Mouse (Mus musculus): Measurements from ENCODE around the gene Gm38394.
"Not testable (repeated sequence)": the region's sequence is repeated elsewhere in the genome, so short reads cannot be mapped to it uniquely, and the experiment has no call there.

The Gm38394 gene

DNA sequence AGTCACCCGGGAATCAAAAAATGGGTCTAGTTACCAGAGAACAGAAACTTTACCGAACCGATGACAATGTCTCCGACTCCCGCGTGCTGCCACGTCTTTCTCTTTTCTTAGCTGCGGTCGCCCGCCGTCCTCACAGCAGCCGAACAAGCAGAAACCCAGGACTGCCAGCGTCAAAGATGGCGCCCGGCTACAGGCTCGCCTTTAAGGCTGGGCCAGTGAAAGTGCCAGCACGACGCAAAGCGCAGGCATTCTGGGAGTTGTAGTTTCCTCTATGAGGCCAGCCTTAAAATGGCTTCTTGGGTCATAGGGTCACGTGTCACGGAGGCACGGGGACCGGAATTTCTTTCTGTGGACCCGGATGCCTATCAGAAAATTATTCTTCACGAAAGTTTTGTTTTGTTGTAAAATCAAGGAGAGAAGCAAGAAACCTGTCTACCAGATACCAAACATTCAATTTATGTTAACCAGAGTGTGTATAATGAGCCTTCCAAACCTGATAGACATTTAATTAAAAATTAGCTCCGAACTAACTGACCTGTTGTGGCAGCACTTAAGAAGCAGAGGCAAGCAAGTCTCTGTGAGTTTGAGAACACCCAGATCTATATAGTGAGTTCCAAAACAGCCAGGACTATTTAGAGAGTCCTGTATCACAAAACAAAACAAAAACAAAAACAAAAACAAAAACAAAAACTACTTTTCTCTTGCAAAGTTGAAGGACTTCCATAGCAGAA is at the start of gene Gm38394:
TSS of gene Gm38394 (minus strand) at position 116 of the 731 bp plus-strand sequence.
- DNase-seq (ENCODE audit: low read depth): peak; percentile 97

DNA sequence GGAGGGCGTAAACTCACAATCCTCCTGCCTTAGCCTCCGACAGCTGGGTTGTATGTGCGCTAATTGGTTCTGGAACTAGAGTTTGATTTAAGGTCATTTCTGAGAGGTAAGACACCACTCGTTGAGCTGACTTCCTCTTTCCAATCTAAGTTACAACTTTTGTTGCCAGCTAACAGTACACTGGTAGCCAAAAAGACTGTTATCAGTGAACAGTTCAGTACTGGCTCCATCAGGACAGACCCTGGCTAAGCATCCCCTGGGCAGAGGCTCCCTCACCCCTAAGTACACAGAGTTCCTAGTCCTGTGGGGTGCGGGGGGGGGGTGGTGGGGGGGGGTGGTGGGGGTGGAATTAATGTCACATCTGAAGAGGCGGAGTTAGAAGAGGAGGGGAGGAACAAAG is 49.8 kb upstream of the Gm38394 start:
- DNase-seq (ENCODE audit: low read depth): no peak

DNA sequence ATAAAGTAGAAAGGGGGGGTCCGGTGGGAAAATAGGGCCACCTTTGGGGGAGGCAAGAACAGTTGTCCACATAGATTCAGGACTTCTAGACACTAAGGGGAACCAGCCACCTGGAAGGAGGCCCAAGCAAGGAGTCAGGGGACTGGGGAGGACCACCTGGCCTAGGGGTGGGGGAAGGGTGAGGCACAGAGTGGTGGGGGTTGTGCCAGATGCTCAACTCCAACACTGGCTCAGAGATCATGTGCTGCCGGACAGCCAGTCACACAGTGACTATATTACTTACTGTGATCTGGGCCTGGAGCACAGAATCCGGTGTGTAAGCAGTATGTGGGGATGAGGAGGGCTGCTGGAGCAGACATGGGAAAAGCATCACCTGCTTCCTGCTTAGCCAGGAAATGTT is 48.2 kb upstream of the Gm38394 start:
- no peak for DNase-seq (ENCODE audit: low read depth)

DNA sequence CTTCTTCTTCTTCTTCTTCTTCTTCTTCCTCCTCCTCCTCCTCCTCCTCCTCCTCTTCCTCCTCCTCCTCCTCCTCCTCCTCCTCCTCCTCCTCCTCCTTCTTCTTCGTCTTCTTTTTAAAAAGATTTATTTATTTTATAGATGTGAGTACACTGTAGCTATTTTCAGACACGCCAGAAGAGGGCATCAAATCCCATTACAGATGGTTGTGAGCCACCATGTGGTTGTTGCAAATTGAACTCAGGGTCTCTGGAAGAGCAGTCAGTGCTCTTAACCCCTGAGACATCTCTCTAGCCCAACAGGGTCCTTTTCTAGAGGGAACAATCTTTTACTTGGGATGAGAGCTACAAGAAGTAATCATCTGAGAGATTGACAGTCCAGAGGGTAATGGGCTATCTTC is 40.7 kb upstream of the Gm38394 start:
- peak; percentile 56 for DNase-seq (ENCODE audit: low read depth)

DNA sequence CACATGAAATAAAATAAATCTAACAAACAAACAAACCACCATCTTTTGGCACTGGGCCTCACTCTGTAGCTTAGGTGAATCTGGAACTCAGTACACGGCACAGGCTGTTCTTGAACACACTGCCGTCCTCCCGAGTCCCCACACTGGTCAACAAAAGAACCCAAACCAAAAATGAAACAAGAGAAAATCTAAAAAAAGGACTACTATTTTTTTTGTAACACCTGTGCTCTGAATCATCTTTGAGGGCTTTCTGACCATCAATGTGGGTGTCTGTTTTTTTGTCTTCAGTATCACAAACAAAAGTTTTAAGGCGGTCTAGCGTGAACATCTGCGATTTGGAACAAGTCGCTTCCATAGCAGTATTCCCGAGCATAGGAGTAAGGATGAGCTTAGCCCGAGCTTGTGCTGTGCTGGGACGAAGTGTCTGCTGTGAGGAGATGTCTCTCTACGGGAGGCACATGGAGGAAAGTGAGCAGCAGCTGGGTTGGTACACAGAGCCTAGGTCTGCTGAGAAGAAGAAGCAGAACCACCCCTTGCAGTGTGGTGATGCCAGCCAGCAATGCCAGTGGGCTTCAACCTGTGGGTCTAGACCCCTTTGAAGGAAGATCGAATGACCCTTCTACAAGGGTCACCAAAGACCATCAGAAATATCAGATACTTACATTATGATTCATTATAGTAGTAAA is 37.0 kb upstream of the Gm38394 start:
- DNase-seq (ENCODE audit: low read depth): no peak

DNA sequence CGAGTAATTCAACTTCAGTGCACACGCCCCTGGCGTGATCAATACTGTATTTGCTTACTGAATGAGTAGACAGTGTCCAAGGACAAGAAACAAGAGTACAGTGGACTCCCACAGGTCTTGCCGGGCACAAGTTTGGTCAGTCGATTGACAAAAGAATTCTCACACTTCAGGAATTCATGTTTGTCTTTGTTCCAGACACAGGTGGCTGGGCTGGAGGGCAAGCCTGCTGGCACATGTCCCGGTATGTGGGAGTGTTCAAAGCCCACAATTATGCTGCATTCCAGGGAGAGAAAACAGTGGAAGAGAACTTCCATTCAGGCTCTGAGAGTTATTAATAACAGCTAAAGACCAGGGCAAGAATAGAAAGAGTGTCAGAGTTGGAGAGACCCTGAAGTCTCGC is 34.8 kb upstream of the Gm38394 start:
- DNase-seq (ENCODE audit: low read depth): peak; percentile 69

DNA sequence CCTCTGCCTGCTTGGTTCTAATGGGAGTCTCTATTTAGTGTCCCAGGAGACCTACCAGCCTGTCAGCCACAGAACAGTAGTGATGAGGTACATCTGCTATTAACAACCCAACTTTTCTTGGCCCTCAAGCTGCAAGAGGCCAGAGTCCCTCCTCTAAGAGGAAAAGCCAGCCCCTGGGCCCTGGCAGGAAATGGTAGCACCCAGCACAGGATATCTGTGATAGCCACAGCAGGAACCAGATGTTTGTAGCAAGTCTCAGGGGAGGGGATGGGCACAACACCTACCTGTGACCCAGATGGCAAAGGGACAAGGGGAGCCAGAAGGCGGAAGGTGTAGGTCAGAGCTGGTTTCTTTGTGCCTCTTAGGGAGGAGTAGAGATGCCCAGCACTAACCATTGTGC is 33.8 kb upstream of the Gm38394 start:
- DNase-seq (ENCODE audit: low read depth): no peak

DNA sequence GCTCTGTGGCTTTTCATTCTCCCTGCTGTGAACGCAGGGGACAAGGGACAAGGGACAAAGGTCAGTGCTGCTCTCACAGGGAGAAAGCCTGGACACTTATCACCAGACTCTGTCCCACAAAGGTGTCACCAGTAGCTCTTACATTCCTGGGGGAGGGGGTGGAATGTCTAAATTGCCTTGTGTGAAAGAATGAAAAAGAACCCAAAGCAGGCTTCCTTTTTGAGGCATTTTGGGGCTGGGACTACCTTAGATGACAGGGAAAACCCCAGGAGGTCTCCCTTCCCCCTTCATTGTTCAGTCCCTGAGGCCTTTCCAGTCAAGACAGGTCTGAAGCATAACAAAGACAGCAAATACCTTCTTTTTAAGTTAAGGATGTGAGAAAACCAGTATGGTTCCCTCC is 33.2 kb upstream of the Gm38394 start:
- no peak for DNase-seq (ENCODE audit: low read depth)

DNA sequence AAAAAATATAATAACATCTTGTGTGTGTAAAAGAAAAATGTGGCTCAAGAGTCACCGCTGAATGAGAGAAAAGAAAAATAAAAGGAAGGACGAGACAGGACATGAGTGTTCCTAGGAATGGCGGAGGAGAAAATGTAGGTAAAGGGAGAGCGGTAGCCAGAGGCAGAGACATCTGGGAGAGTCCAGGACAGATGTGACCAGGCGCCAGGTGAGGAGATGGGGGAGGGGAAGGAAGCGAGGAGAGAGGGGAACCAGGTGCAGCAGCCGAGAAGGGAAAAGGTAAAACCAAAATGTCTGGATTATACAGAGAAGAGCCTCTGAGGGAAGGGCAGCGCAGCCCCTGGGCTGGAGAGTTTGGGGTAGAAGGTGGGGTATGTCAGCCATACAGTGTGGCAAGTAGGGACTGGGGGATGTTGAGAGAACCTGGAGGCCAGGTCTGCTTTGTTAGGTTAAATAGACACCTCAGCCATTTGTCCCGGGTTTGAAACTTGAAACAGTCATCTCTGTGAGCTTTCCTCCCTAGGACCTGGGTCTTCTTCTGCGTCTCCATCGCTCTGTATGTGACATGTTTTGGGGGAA is 32.5 kb upstream of the Gm38394 start:
- no peak for DNase-seq (ENCODE audit: low read depth)

DNA sequence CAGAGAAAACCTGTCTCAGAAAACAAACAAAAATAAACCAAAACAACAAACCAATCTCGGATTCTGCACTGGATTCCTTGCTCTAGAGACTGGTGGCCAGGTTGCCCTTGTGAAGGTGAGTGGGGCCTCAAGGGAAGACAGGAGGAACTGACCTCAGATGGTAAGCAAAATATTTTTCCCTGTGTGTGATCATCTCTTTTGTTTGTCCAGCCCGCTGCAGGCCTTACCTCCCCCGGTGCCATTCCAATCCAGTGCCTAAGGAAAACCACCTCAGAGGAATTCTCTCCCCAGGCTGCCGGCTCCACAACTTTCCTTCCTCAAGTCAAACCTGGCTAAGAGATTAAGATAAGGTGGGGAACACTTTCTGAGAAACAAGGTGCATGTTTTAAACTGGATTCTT is 31.1 kb upstream of the Gm38394 start:
- no peak for DNase-seq (ENCODE audit: low read depth)

DNA sequence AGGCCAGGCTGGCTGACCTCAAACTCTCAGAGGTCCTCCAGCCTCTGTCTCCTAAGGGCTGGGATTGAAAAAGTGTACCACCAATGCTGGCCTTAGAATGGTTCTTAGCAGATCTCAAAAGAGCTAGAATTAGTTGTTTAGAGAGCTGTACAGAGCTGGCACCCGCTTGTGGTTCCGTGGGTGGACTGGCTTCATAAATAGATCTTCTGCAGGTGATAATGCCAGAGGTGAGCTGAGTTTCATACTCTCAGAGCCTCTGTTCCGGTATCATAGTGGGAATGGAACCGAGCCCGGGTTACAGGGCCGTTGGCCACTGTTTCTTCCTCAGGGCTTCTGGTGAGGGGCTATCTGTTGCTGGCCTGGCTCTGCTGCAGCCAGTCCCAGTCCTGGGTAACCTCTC is 29.9 kb upstream of the Gm38394 start:
- DNase-seq (ENCODE audit: low read depth): no peak

DNA sequence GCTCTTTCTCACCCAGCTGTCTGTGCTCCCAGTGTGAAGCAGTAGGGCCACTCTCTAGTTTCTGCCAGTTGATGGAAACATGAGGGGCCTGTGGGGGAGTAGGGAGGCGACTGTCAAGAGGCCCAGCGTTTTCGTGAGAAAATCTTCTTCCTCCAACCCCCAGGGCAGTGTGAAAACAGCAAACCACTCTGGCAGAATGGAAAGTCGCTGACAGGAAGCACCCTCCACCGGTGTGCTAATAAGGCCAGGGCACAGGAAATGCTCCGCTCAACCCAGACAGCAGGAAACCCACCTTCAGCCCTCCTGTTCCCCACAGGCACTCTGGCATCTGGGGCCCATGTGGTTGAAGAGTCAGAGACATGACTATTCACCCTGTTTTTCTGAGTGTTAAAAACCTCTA is 28.8 kb upstream of the Gm38394 start, which contains the start of gene Lax1:
TSS of gene Lax1 (minus strand) at position 212 of the 400 bp plus-strand sequence.
- DNase-seq (ENCODE audit: low read depth): no peak

DNA sequence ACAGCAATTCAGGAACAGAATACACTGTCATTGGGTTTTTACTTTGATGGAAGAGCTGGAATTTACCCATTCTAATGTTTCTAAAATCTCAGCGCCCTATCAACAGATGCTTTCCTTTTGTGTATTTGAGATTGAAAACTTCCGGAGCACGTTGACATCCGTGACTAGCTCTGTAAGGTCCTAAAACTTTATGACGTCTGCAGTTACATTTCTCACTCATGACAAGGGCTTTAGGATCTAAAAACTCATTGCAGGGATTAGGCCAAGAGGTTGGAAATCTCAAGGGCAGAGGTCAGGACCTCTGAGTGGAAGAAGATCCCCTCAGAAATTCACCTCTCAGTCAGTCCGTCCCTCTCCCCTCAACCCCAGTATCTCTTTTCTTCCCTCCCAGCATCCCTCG is 27.2 kb upstream of the Gm38394 start:
- no peak for DNase-seq (ENCODE audit: low read depth)

DNA sequence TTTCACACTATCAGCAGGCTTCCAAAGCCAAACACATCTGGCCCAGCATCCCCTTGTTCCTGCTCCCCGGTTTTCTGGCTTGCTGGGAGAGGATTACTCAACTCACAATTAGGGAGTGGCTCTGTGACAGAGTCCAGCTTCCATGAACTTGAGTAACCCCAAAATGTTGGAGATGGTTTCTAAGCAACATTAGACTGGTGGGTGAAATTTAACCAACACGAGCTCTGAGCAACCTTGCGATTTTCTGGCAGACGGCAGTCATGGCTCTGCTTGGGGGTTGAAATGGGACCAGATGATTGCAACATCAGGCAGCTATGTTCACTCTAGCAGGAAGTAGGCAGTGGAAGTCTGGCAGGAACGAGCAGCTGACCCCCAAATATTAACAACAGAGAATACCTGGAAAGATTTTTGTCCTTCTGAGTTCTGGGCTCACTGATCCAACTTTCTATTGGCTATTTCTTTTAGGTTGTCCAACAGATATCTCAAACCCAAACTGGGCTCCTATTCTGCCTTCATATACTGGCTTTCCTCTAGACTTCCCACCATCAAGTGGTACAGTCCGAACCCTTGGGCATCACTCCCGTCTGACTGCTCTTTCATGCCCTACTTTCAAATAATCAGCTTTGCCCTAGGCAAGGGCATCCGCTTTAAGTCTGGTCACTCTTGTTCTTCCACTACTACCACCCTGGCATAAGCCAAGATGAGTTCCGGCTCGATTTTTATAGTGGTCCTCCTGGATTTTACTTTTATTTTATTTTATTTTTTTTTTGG is 24.8 kb upstream of the Gm38394 start:
- DNase-seq (ENCODE audit: low read depth): peak; percentile 90

DNA sequence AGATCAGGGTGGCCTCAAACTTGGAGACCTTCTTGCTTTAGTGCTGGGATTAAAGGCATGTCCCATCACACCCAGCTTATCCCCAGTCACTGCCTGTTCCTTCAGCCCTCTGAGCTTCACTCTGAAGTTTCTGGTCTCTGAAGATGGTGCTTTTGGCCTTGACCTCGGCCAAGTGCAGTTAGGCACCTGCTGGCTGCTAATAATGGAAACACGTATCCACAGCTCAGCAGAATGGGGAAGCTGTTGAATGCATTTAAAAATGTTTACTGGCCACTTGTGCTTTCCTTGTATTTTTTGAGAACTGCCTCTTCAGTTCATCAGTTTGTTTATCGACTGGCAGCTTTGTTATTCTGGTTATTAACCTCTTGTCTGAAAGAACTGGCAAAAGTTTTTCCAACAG is 10.7 kb upstream of the Gm38394 start:
- DNase-seq (ENCODE audit: low read depth): no peak

DNA sequence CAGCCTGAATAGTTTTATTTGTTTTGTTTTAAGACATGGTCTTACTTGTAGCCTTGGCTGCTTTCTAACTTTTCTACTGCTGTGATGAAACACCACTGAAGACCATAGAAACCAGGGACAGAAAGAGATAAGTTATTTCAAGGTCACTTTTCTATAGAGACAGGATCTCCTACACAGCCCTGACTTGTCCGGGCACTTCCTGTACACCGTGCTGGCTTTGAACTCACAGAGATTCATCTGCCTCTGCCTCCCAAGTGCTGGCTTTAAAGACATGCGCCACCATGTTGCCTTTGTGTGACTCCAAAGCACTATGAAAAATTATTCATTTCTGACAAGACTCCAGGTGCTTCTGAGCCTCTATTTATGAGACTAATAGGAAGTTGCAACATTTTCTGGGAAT is 10.1 kb upstream of the Gm38394 start:
- DNase-seq (ENCODE audit: low read depth): no peak

DNA sequence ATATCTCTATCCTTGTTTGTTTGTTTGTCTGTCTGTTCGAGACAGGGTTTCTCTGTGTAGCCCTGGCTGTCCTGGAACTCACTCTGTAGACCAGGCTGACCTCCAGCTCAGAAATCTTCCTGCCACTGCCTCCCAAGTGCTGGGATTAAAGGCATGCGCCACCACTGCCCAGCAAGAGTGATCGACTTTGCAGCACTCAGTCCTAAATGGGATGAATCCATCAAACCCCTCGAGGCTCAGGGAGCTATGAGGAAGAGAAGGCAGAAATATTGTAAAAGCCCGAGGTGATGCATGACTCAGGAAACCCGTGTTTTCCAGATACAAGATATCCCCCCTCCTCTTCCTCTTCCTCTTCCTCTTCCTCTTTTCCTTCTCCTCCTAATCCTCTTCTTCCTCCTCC is 9.7 kb upstream of the Gm38394 start:
- no peak for DNase-seq (ENCODE audit: low read depth)

DNA sequence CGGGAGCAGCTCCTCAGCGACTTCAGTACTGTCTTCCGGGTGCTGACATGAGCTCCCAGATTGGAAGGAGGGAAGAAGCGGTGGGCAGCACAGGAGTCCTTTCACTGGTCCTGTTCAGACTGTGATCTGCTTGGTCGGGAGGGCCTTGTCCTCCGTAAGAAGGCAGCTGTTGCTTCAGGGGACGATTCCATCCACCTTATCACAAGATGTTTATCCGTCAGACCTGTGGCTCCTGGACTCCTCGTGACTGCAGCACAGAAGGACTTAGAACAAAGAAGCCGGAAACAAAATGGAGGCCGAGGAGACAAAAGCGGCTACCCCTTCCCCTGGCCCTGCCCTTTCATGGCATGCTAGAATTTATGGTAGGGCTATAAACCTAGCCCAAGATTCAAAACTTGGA is 9.1 kb upstream of the Gm38394 start:
- no peak for DNase-seq (ENCODE audit: low read depth)

DNA sequence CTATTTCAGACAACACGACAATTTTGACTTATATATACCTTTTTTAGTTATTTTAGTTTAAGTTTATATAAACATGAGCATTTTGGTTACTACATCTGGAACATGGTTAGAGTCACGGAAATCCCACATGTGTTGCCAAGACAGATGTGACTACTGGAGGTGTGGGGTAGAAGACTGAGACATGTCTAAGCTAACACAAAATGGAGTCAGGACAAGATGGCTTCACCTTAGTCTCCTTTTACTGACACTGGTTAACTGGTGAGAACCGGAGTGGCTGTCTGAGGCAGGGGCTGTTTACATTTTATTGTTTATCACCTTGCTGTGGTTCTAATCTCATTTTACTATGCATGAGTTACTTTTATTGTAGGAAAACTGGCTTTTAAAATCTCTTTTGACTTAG is 7.5 kb upstream of the Gm38394 start:
- no peak for DNase-seq (ENCODE audit: low read depth)

DNA sequence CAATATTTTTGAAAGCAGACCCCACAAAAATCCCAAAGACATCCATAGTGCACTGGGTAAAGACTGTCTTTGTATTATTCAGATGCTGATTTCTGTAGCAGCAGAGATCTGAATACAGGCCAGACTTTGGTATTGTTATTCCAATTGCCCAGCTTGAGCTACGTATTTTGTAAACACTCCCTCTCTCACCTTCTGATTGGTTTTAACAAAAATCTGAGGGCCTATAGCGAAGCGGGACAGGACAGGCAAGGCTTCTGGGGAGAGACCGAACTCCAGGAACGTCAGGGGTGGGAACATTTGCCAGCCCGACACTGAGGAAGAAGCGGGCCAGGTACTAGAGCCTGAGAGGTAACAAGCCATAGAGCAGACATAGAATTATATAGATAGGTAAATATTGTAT is 6.6 kb upstream of the Gm38394 start:
- DNase-seq (ENCODE audit: low read depth): no peak

DNA sequence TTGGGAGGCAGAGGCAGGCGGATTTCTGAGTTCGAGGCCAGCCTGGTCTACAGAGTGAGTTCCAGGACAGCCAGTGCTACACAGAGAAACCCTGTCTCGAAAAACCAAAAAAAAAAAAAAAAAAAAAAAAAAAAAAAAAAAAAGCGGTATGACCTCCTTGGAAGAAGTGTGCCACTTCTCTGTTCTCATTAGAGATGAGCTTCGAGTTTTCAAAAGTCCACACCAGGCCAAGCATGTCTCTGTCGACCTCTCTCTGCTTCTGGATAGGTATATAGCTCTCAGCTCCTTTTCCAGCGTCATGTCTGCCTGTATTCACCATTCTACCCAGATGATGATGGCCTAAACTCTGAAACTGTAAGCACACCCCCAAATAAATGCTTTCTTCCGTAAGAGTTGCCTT is 4.6 kb upstream of the Gm38394 start:
- DNase-seq (ENCODE audit: low read depth): not testable (repeated sequence)

DNA sequence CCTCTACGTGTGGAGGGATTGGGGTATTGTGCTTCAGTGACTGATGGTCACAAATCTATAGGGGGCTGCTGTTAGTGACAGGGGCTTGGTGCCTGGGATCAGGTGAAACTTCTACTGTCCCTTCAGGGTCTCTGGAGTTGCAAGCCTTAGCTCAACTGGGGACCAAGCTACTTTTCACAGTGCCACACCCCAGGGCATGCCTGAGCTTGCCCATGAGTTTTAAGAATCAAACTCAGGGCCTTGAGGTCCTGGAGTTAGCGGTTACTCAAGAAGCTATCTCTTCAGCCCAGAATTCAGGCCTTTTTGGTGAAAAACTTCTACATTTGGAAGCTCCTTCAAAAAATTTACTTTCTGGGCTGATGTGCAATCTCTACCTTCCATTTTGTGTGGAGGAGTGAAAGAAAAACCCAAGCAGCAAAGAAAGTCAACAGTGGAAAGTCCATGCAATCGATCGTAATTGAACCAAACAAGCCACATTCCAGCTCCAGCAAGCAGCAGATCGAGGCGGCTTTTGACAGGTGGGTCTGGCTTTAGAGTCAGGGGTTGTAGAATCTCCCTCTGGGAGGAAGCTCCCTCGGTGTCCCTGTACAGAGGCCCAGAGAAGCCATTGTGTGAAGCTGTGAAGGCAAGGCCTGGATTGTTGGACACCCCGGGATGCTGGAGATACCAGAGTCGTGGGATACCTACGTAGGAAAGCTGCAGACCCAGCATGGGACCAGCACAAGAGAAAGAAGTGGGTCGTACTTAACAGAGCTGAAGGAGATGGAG is 3.3 kb upstream of the Gm38394 start:
- DNase-seq (ENCODE audit: low read depth): no peak

All from NIH3T3 (cell line).